ENCODE assay signal across 9 mouse cellular contexts in genomic region chr11:59614120-59614519, GRCm38 (mm10). TPM values are rescaled to one million over a fixed set of nuclear protein-coding genes. Genes with fewer than 3 reads are reported as not detected.
DNase-seq lines count a peak whose midpoint lies in the region; ATAC-seq and TF ChIP-seq lines count a peak whose summit lies in the region.
"Had no signal": no experiment of that assay in that cellular context is flagged by ENCODE, and none has a peak within 500 bp of the region (broad histone marks: within the 10 kb centered on the region; RNA-seq: fewer than 3 reads in every experiment).

No protein-coding gene starts in this region.

- no peak overlapping the region for H3K4me3 ChIP-seq in intestine, postnatal 0 days (ENCODE audit: low read depth, low read length)
- H3K4me3 ChIP-seq in intestine, embryonic 15.5 days (replicated peaks), result no peak overlapping the region
- H3K4me3 ChIP-seq: neural tube, embryonic 12.5 days had no signal

- H3K9ac ChIP-seq in intestine, postnatal 0 days (ENCODE audit: low read depth, low read length), result no peak overlapping the region
- no peak overlapping the region for H3K9ac ChIP-seq in intestine, embryonic 15.5 days
- H3K9ac ChIP-seq: neural tube, embryonic 12.5 days had no signal

- 20% methylated on average over 4 of the region's 4 CpGs for WGBS in intestine, postnatal 0 days
- 22% methylated on average over 4 of the region's 4 CpGs for WGBS in intestine, embryonic 15.5 days

- in situ Hi-C loops in Patski (cut with MboI; ENCODE audit: low pct_unique_long_range_greater_than_20kb), result loop anchor here (5.0 kb wide), 1 partner anchor 77 kb away; no protein-coding TSS in a partner anchor

- H3K9me3 ChIP-seq in intestine, postnatal 0 days (ENCODE audit: control insufficient read depth), result no peaks in the 10 kb centered on the region
- H3K9me3 ChIP-seq in intestine, embryonic 15.5 days, result no peaks in the 10 kb centered on the region
- H3K9me3 ChIP-seq: neural tube, embryonic 12.5 days had no signal

- CTCF ChIA-PET in Patski (lab: Charles Lee), result interaction anchor here (1.0 to 2.2 kb wide), 7 partner anchors 9 to 146 kb away, joined by 3 to 11 read pairs (median 3); partner anchors contain the start of gene Olfr223

- no peak for ATAC-seq in intestine, postnatal 0 days
- no peak for ATAC-seq in intestine, embryonic 15.5 days
- ATAC-seq in Patski, result no peak
- ATAC-seq in megakaryocyte progenitor cell, adult 5-6 weeks (replicated peaks; ENCODE audit: poor library complexity), result no peak

- no peak for DNase-seq in Patski (ENCODE audit: low read depth, low spot score)
- peak; percentile 28 for DNase-seq in cerebellum, adult 8-10 months
- peak; percentile 51 to 57 for DNase-seq in layer of hippocampus, postnatal 10 days (ENCODE audit: low spot score in 2 of 2)
- peak; percentile 23 for DNase-seq in right cerebral cortex, postnatal 25 days
- no peak for DNase-seq in urinary bladder, adult 18-20 months (ENCODE audit: low spot score in 2 of 2)

- no peaks in the 10 kb centered on the region for H3K36me3 ChIP-seq in intestine, postnatal 0 days (ENCODE audit: control insufficient read depth, insufficient read depth)
- H3K36me3 ChIP-seq in intestine, embryonic 15.5 days, result no peaks in the 10 kb centered on the region
- H3K36me3 ChIP-seq: neural tube, embryonic 12.5 days had no signal

- TF ChIP-seq CTCF in intestine, postnatal 0 days (IDR thresholded peaks at IDR 0.05; ENCODE audit: low read depth), result peak; percentile 72
- TF ChIP-seq CTCF in Patski (IDR thresholded peaks at IDR 0.05), result peak; percentile 65

- no peaks in the 10 kb centered on the region for H3K4me1 ChIP-seq in intestine, postnatal 0 days (replicated peaks; ENCODE audit: control insufficient read depth, insufficient read depth, low read length)
- no peaks in the 10 kb centered on the region for H3K4me1 ChIP-seq in intestine, embryonic 15.5 days (replicated peaks)
- H3K4me1 ChIP-seq: neural tube, embryonic 12.5 days had no signal

- POLR2A ChIA-PET in Patski (lab: Charles Lee), result interaction anchor here (1.0 kb wide), 1 partner anchor 88 kb away, joined by 3 read pairs; no protein-coding TSS in a partner anchor

- no peak overlapping the region for H3K4me2 ChIP-seq in intestine, postnatal 0 days (replicated peaks; ENCODE audit: low read depth)
- H3K4me2 ChIP-seq in intestine, embryonic 15.5 days (replicated peaks), result no peak overlapping the region
- H3K4me2 ChIP-seq: neural tube, embryonic 12.5 days had no signal

- H3K27ac ChIP-seq in intestine, postnatal 0 days (ENCODE audit: low read depth, low read length), result no peak overlapping the region
- no peak overlapping the region for H3K27ac ChIP-seq in intestine, embryonic 15.5 days
- H3K27ac ChIP-seq: neural tube, embryonic 12.5 days had no signal

- 0 out of 2 replicates have a peak, but pooled peaks cover 4% of the 10 kb centered on the region for H3K27me3 ChIP-seq in intestine, postnatal 0 days (replicated peaks; ENCODE audit: control insufficient read depth, insufficient read depth, low read length)
- no peaks in the 10 kb centered on the region for H3K27me3 ChIP-seq in intestine, embryonic 15.5 days (replicated peaks)
- H3K27me3 ChIP-seq in Patski, result no peaks in the 10 kb centered on the region
- H3K27me3 ChIP-seq: neural tube, embryonic 12.5 days had no signal

RNA-seq across cellular contexts. Expression of gene Olfr223, which starts 21.0 kb away (rescaled TPM):
- polyA plus RNA-seq in intestine, postnatal 0 days (2015; fragmentation: Nextera tagmentation; extraction: Ambion mirVana), result not detected in 2 replicates
- not detected in 2 replicates for polyA plus RNA-seq in intestine, embryonic 15.5 days (2015; fragmentation: Nextera tagmentation; extraction: Ambion mirVana)
- polyA plus RNA-seq in Patski (2021), result not detected
- not detected for total RNA-seq in layer of hippocampus, postnatal 10 days (2021)
- total RNA-seq in megakaryocyte progenitor cell, adult 5-6 weeks (2015), result not detected in 2 replicates
- not detected in 2 replicates for total RNA-seq in megakaryocyte progenitor cell, adult 5-6 weeks (2017)
- polyA plus RNA-seq: neural tube, embryonic 12.5 days had no signal

RNA-seq across cellular contexts. Expression of gene Olfr222, which starts 38.1 kb away (rescaled TPM):
- not detected in 2 replicates for polyA plus RNA-seq in intestine, postnatal 0 days (2015; fragmentation: Nextera tagmentation; extraction: Ambion mirVana)
- not detected in 2 replicates for polyA plus RNA-seq in intestine, embryonic 15.5 days (2015; fragmentation: Nextera tagmentation; extraction: Ambion mirVana)
- not detected for polyA plus RNA-seq in Patski (2021)
- not detected for total RNA-seq in layer of hippocampus, postnatal 10 days (2021)
- not detected in 2 replicates for total RNA-seq in megakaryocyte progenitor cell, adult 5-6 weeks (2015)
- total RNA-seq in megakaryocyte progenitor cell, adult 5-6 weeks (2017), result not detected in 2 replicates
- polyA plus RNA-seq: neural tube, embryonic 12.5 days had no signal

RNA-seq across cellular contexts. Expression of gene Mprip, which starts 47.0 kb away (rescaled TPM):
- 27.8 and 32.6 TPM in 2 replicates for polyA plus RNA-seq in intestine, postnatal 0 days (2015; fragmentation: Nextera tagmentation; extraction: Ambion mirVana)
- polyA plus RNA-seq in intestine, embryonic 15.5 days (2015; fragmentation: Nextera tagmentation; extraction: Ambion mirVana), result 54.9 and 56.2 TPM in 2 replicates
- polyA plus RNA-seq in Patski (2021), result 353 TPM
- total RNA-seq in layer of hippocampus, postnatal 10 days (2021), result 100 to 1,000 TPM; 240 to 256 TPM
- total RNA-seq in megakaryocyte progenitor cell, adult 5-6 weeks (2015), result 32.2 and 36.8 TPM in 2 replicates
- 69.9 and 72.6 TPM in 2 replicates for total RNA-seq in megakaryocyte progenitor cell, adult 5-6 weeks (2017)

Comparison
In these comparisons a context has a peak if more than half of its experiments do, and no peak if none do; other contexts are left out.
1. DNase-seq: peak in cerebellum, adult 8-10 months (single experiment), layer of hippocampus, postnatal 10 days (2 of 2) and right cerebral cortex, postnatal 25 days (single experiment); none in Patski (single experiment) and urinary bladder, adult 18-20 months (0 of 2).